Mouse (Mus musculus): Measurements from ENCODE around the gene Ifnk. TPM values are rescaled to one million over a fixed set of nuclear protein-coding genes. Genes with fewer than 3 reads are reported as not detected.

Gene Ifnk
- polyA plus RNA-seq, 1 experiment: not detected

GRCm38 (mm10) chr4:35157815-35158214 is 6.0 kb downstream of the Ifnk start:
- TF ChIP-seq USF1 (IDR thresholded peaks at IDR 0.05; ENCODE audit: low read depth): no peak
- TF ChIP-seq FOSL1 (IDR thresholded peaks at IDR 0.05; ENCODE audit: insufficient read depth, low read length, poor library complexity, severe bottlenecking): no peak
- no peak for TF ChIP-seq MYOD1 (IDR thresholded peaks at IDR 0.05; ENCODE audit: control insufficient read depth, insufficient read length, low read depth)
- TF ChIP-seq MAX (IDR thresholded peaks at IDR 0.05): no peak
- no peak for TF ChIP-seq CTCF (IDR thresholded peaks at IDR 0.05; ENCODE audit: control insufficient read depth, insufficient read depth, insufficient read length)
- Histone ChIP-seq H3K4me3 (ENCODE audit: insufficient read depth, poor library complexity, severe bottlenecking) (no peak overlapping the region), H3K79me3 (ENCODE audit: low read depth) (no peaks in the 10 kb centered on the region)

DNA sequence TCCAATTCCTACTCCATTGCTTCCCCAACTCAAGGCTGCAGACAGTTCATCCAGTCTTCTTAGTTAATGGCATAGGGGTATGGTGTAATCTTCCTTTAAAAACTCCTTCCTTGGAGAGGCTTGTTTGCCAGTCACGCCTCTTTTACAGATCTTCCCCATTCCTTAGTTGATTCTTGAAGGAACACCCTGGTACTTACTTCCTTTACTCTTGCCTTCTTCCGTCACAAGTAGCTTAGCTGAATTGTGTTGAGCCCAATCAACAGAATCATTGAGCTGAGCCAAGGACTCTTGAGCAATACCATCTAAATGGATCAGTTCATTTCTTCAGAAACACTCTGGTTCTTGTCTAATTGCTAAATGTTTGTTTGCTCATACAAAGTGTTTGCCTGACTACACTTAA is 13.4 kb downstream of the Ifnk start:
- H3K36me3 ChIP-seq (ENCODE audit: control insufficient read depth, insufficient read depth): no peaks in the 10 kb centered on the region
- TF ChIP-seq CTCF (IDR thresholded peaks at IDR 0.05; ENCODE audit: control insufficient read depth, insufficient read depth, insufficient read length): no peak
- TF ChIP-seq MAX (IDR thresholded peaks at IDR 0.05): no peak
- TF ChIP-seq CEBPB (IDR thresholded peaks at IDR 0.05; ENCODE audit: low read depth): no peak
- TF ChIP-seq USF1 (IDR thresholded peaks at IDR 0.05; ENCODE audit: low read depth): no peak
- no peak for TF ChIP-seq FOSL1 (IDR thresholded peaks at IDR 0.05; ENCODE audit: insufficient read depth, low read length, poor library complexity, severe bottlenecking)
- no peak for TF ChIP-seq MYOG (IDR thresholded peaks at IDR 0.05; ENCODE audit: control insufficient read depth, extremely low read depth, insufficient read length)
- no peak for TF ChIP-seq MYOD1 (IDR thresholded peaks at IDR 0.05; ENCODE audit: control insufficient read depth, insufficient read length, low read depth)
- H3K79me2 ChIP-seq (ENCODE audit: control insufficient read depth, insufficient read depth): no peaks in the 10 kb centered on the region
- no peaks in the 10 kb centered on the region for H3K79me3 ChIP-seq (ENCODE audit: low read depth)
- no peak overlapping the region for H3ac ChIP-seq (ENCODE audit: control insufficient read depth, insufficient read length, low read depth)
- no peak overlapping the region for H3K4me3 ChIP-seq (ENCODE audit: insufficient read depth, poor library complexity, severe bottlenecking)
- H3K27me3 ChIP-seq (ENCODE audit: control insufficient read depth, insufficient read depth, insufficient read length): no peaks in the 10 kb centered on the region

More at GRCm38 (mm10) chr4:35157815-35158214, 6.0 kb downstream of the Ifnk start:
- no peaks in the 10 kb centered on the region for H3K27me3 ChIP-seq (ENCODE audit: control insufficient read depth, insufficient read depth, insufficient read length)
- H3K36me3 ChIP-seq (ENCODE audit: control insufficient read depth, insufficient read depth): no peaks in the 10 kb centered on the region
- H3K79me2 ChIP-seq (ENCODE audit: control insufficient read depth, insufficient read depth): no peaks in the 10 kb centered on the region
- H3ac ChIP-seq (ENCODE audit: control insufficient read depth, insufficient read length, low read depth): no peak overlapping the region

GRCm38 (mm10) chr4:35165947-35166346 is 14.1 kb downstream of the Ifnk start:
- TF ChIP-seq USF1 (IDR thresholded peaks at IDR 0.05; ENCODE audit: low read depth): no peak
- TF ChIP-seq CTCF (IDR thresholded peaks at IDR 0.05; ENCODE audit: control insufficient read depth, insufficient read depth, insufficient read length): no peak
- TF ChIP-seq CEBPB (IDR thresholded peaks at IDR 0.05; ENCODE audit: low read depth): no peak
- no peak for TF ChIP-seq MYOD1 (IDR thresholded peaks at IDR 0.05; ENCODE audit: control insufficient read depth, insufficient read length, low read depth)
- no peak for TF ChIP-seq FOSL1 (IDR thresholded peaks at IDR 0.05; ENCODE audit: insufficient read depth, low read length, poor library complexity, severe bottlenecking)
- TF ChIP-seq MYOG (IDR thresholded peaks at IDR 0.05; ENCODE audit: control insufficient read depth, extremely low read depth, insufficient read length): no peak
- no peak for TF ChIP-seq MAX (IDR thresholded peaks at IDR 0.05)

GRCm38 (mm10) chr4:35167855-35168254 is 16.0 kb downstream of the Ifnk start:
- TF ChIP-seq MAX (IDR thresholded peaks at IDR 0.05) (no peak), MYOG (IDR thresholded peaks at IDR 0.05; ENCODE audit: control insufficient read depth, extremely low read depth, insufficient read length) (no peak), CEBPB (IDR thresholded peaks at IDR 0.05; ENCODE audit: low read depth) (no peak), MYOD1 (IDR thresholded peaks at IDR 0.05; ENCODE audit: control insufficient read depth, insufficient read length, low read depth) (no peak), CTCF (IDR thresholded peaks at IDR 0.05; ENCODE audit: control insufficient read depth, insufficient read depth, insufficient read length) (no peak), USF1 (IDR thresholded peaks at IDR 0.05; ENCODE audit: low read depth) (no peak), FOSL1 (IDR thresholded peaks at IDR 0.05; ENCODE audit: insufficient read depth, low read length, poor library complexity, severe bottlenecking) (no peak)
- Histone ChIP-seq H3K27me3 (ENCODE audit: control insufficient read depth, insufficient read depth, insufficient read length) (no peaks in the 10 kb centered on the region), H3K79me2 (ENCODE audit: control insufficient read depth, insufficient read depth) (no peaks in the 10 kb centered on the region), H3ac (ENCODE audit: control insufficient read depth, insufficient read length, low read depth) (no peak overlapping the region), H3K36me3 (ENCODE audit: control insufficient read depth, insufficient read depth) (no peaks in the 10 kb centered on the region), H3K79me3 (ENCODE audit: low read depth) (no peaks in the 10 kb centered on the region), H3K4me3 (ENCODE audit: insufficient read depth, poor library complexity, severe bottlenecking) (no peak overlapping the region)

More at GRCm38 (mm10) chr4:35165947-35166346, 14.1 kb downstream of the Ifnk start:
- Histone ChIP-seq H3K79me3 (ENCODE audit: low read depth) (no peaks in the 10 kb centered on the region), H3K27me3 (ENCODE audit: control insufficient read depth, insufficient read depth, insufficient read length) (no peaks in the 10 kb centered on the region), H3K36me3 (ENCODE audit: control insufficient read depth, insufficient read depth) (no peaks in the 10 kb centered on the region), H3K4me3 (ENCODE audit: insufficient read depth, poor library complexity, severe bottlenecking) (no peak overlapping the region), H3K79me2 (ENCODE audit: control insufficient read depth, insufficient read depth) (no peaks in the 10 kb centered on the region), H3ac (ENCODE audit: control insufficient read depth, insufficient read length, low read depth) (no peak overlapping the region)

DNA sequence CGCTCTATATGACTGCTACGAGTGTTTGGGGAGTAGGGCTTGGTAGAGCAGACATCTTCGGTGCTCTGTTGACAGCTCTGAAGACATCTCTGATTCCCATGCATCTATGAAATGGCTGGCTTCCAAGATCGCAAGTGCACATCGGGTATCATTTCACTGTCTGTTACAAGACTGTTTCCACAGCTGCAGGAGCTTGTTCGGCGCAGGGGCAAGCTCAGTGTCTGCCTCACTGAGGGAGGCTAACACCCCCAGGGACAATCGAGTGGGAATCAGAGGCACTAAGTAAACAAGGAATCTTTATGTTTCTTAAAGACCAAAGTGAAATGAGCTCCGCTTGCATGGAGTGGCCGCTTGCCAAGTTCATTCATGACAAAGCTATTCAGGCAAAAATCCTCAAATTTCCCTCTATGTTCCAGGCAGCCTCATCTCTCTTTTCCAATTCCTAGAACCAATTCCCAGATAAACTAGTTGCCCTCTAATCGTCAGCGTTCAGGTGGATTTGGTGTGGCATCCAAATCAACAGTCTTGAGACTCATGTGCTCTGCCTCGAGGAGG is 17.8 kb downstream of the Ifnk start:
- no peaks in the 10 kb centered on the region for H3K27me3 ChIP-seq (ENCODE audit: control insufficient read depth, insufficient read depth, insufficient read length)
- TF ChIP-seq MYOD1 (IDR thresholded peaks at IDR 0.05; ENCODE audit: control insufficient read depth, insufficient read length, low read depth) (no peak), CTCF (IDR thresholded peaks at IDR 0.05; ENCODE audit: control insufficient read depth, insufficient read depth, insufficient read length) (no peak), CEBPB (IDR thresholded peaks at IDR 0.05; ENCODE audit: low read depth) (no peak), FOSL1 (IDR thresholded peaks at IDR 0.05; ENCODE audit: insufficient read depth, low read length, poor library complexity, severe bottlenecking) (no peak), MAX (IDR thresholded peaks at IDR 0.05) (no peak), USF1 (IDR thresholded peaks at IDR 0.05; ENCODE audit: low read depth) (no peak), MYOG (IDR thresholded peaks at IDR 0.05; ENCODE audit: control insufficient read depth, extremely low read depth, insufficient read length) (no peak)
- no peak overlapping the region for H3K4me3 ChIP-seq (ENCODE audit: insufficient read depth, poor library complexity, severe bottlenecking)
- H3K79me3 ChIP-seq (ENCODE audit: low read depth): no peaks in the 10 kb centered on the region
- no peak overlapping the region for H3ac ChIP-seq (ENCODE audit: control insufficient read depth, insufficient read length, low read depth)
- no peaks in the 10 kb centered on the region for H3K36me3 ChIP-seq (ENCODE audit: control insufficient read depth, insufficient read depth)
- H3K79me2 ChIP-seq (ENCODE audit: control insufficient read depth, insufficient read depth): no peaks in the 10 kb centered on the region
